Mouse (Mus musculus) forebrain, embryonic 10.5 days (tissue): ENCODE data around the gene Celf2. TPM values are rescaled to one million over a fixed set of nuclear protein-coding genes. Genes with fewer than 3 reads are reported as not detected.
A peak's percentile ranks its signal among the peaks of the same experiment; 100 is the strongest.
"Not testable (repeated sequence)": the region's sequence is repeated elsewhere in the genome, so short reads cannot be mapped to it uniquely, and the experiment has no call there.

Source experiments
- DNase-seq: peaks from one replicate; pipeline ENCODE4 v3.0.0-alpha.2; 2017; ENCODE audit warnings: low spot score; ENCODE audit errors: extremely low spot score
- H3K27ac ChIP-seq: fragments of 300-500 bp; sonication (generic); 2 replicates; pipeline ENCODE4 v1.5.1; 2016; ENCODE audit warnings: mild to moderate bottlenecking
- H3K27me3 ChIP-seq: fragments of 300-500 bp; sonication (generic); 2 replicates; pipeline ENCODE4 v1.6.1; 2016; ENCODE audit warnings: mild to moderate bottlenecking; ENCODE audit not compliant: poor library complexity, severe bottlenecking
- H3K36me3 ChIP-seq: fragments of 300-500 bp; sonication (generic); replicated peaks from 2 replicates; pipeline ENCODE4 v1.6.1; 2016; ENCODE audit warnings: mild to moderate bottlenecking, moderate library complexity
- H3K4me1 ChIP-seq: fragments of 300-500 bp; sonication (generic); 2 replicates; pipeline ENCODE4 v1.6.1; 2016
- H3K4me3 ChIP-seq: fragments of 300-500 bp; sonication (generic); 2 replicates; pipeline ENCODE4 v1.5.1; 2016; ENCODE audit warnings: mild to moderate bottlenecking, moderate library complexity
- H3K9me3 ChIP-seq: fragments of 300-500 bp; sonication (generic); 2 replicates; pipeline ENCODE4 v1.6.1; 2016; ENCODE audit warnings: mild to moderate bottlenecking, moderate library complexity
- WGBS: fragments of 180-500 bp; shearing (Covaris S2); methylation state at CpG from one replicate; pipeline ENCODE4 v1.1.7; 2016; 5-methylcytosine and 5-hydroxymethylcytosine counted together
- polyA plus RNA-seq: library from polyadenylated mRNA; unstranded; fragments of >200 nt; fragmentation: Nextera tagmentation; extraction: Ambion mirVana; gene quantifications from 2 replicates; pipeline ENCODE4 v1.2.1, GENCODE M21; 2016

Gene Celf2
- polyA plus RNA-seq, 1 experiment from 2014 or later, result 58.2 TPM

DNA sequence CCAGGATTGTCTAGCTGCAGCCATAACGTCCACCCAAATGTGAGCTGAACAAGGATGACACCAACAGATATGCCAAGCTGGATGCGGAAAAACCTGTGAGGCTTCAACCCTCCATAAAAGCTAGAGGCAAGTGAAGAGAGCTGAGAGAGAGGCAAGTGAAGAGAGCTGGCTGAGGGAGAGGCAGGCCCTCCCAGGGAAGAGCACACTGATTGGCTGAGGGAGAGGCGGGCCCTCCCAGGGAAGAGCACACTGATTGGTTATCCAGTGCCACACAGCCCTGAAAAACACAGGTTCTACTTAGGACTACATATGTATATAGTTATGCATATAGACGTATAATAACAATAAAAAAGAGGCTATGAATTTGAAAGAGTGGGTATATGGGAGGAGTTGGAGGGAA lies 907.2 kb downstream of the Celf2 start:
- Histone ChIP-seq H3K36me3 (peaks cover 29% of the 10 kb centered on the region), H3K27ac (no peak overlapping the region), H3K4me1 (peaks cover 8% of the 10 kb centered on the region; the same call in 1 of the 2 replicates), H3K27me3 (no peaks in the 10 kb centered on the region), H3K9me3 (no peaks in the 10 kb centered on the region), H3K4me3 (no peak overlapping the region)
- no peak for DNase-seq
- WGBS, result 85% methylated on average over 4 of the region's 4 CpGs

GRCm38 (mm10) chr2:6598879-6599167 lies 910.5 kb downstream of the Celf2 start:
- Histone ChIP-seq H3K36me3 (peaks cover 29% of the 10 kb centered on the region), H3K27me3 (no peaks in the 10 kb centered on the region), H3K9me3 (no peaks in the 10 kb centered on the region), H3K27ac (no peak overlapping the region), H3K4me1 (peaks cover 22% of the 10 kb centered on the region), H3K4me3 (no peak overlapping the region)
- 94% methylated on average over 1 of the region's 1 CpGs for WGBS
- no peak for DNase-seq

- WGBS, result 86% methylated on average over 8 of the region's 8 CpGs
- no peak for DNase-seq
- Histone ChIP-seq H3K27ac (no peak overlapping the region), H3K27me3 (no peaks in the 10 kb centered on the region), H3K9me3 (no peaks in the 10 kb centered on the region), H3K4me1 (peaks cover 23% of the 10 kb centered on the region), H3K36me3 (peaks cover 24% of the 10 kb centered on the region), H3K4me3 (no peak overlapping the region)
Measured at GRCm38 (mm10) chr2:6598124-6598878, 911.1 kb downstream of the Celf2 start.

DNA sequence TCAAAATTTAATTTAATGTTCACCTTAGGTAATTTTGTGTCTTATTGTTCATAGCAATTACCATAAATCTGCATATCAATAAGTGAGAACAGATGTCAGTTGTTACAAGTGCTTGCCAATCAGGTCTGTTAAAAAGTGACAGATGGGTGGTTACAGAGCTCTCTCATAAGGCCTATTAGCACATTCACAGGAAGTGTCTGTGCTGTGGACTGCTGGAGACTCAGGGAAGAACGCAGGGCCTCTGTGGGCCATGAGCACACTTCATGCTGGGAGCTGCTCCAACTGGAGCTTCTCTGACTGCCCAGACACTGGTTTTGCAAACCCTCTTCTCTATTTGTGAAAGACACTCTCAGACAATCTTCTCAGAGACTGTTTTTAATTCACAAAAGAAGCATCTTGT lies 914.6 kb downstream of the Celf2 start:
- Histone ChIP-seq H3K9me3 (no peaks in the 10 kb centered on the region), H3K36me3 (peaks cover 9% of the 10 kb centered on the region; the same call in 1 of the 2 replicates), H3K4me1 (peaks cover 21% of the 10 kb centered on the region), H3K27me3 (no peaks in the 10 kb centered on the region), H3K4me3 (no peak overlapping the region), H3K27ac (peak overlapping the region; percentile 59; the same call in 1 of the 2 replicates)
- DNase-seq, result no peak
- WGBS, result 29% methylated on average over 1 of the region's 1 CpGs

DNA sequence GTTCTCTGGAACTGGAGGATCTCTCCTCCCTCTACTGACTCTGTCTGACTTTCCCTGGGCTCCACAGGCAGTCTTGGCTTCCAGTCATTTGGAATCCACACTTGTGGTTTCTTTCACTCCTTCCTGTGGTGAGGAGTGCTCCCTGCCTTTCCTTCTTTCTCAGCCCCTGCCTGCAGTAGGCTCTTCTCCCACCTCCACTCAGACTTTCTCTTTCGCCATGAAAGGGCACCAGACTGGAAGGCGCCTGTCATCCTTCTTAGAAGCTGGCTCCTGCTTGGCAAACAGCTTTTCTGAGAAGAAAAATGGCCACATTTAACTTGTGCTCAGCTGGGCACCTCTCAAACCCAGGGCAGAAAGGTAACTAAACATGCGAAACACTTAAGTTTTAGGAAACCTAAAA lies 915.2 kb downstream of the Celf2 start:
- no peaks in the 10 kb centered on the region for H3K27me3 ChIP-seq
- peak overlapping the region; percentile 77 for H3K27ac ChIP-seq
- DNase-seq, result no peak
- no peaks in the 10 kb centered on the region for H3K9me3 ChIP-seq
- 62% methylated on average over 3 of the region's 3 CpGs for WGBS
- H3K4me3 ChIP-seq, result no peak overlapping the region
- peaks cover 17% of the 10 kb centered on the region for H3K4me1 ChIP-seq
- peaks cover 9% of the 10 kb centered on the region; the same call in 1 of the 2 replicates for H3K36me3 ChIP-seq

DNA sequence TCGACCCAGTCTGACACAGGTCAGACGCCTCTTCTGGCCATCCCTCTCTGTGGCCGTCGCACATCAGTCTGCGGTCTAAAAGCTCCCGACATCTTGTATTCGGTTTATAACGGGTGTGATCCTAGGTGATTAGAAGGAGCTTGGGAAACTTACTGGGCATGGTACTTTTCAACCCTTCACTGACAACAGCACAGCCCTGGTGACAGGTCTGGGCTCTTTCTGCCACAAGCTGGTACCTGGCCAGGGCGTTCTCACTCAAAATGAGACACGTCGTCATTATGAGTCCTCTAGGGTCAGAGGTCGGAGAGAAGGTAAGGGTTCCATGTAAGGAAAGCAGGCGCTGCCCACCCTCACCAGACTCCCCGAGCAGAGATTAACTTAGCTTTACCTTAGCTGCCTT lies 915.6 kb downstream of the Celf2 start:
- no peak overlapping the region for H3K4me3 ChIP-seq
- DNase-seq, result no peak
- H3K4me1 ChIP-seq, result peaks cover 15% of the 10 kb centered on the region
- peaks cover 9% of the 10 kb centered on the region; the same call in 1 of the 2 replicates for H3K36me3 ChIP-seq
- H3K9me3 ChIP-seq, result no peaks in the 10 kb centered on the region
- WGBS, result 84% methylated on average over 14 of the region's 14 CpGs
- H3K27ac ChIP-seq, result peak overlapping the region; percentile 77
- H3K27me3 ChIP-seq, result no peaks in the 10 kb centered on the region

DNA sequence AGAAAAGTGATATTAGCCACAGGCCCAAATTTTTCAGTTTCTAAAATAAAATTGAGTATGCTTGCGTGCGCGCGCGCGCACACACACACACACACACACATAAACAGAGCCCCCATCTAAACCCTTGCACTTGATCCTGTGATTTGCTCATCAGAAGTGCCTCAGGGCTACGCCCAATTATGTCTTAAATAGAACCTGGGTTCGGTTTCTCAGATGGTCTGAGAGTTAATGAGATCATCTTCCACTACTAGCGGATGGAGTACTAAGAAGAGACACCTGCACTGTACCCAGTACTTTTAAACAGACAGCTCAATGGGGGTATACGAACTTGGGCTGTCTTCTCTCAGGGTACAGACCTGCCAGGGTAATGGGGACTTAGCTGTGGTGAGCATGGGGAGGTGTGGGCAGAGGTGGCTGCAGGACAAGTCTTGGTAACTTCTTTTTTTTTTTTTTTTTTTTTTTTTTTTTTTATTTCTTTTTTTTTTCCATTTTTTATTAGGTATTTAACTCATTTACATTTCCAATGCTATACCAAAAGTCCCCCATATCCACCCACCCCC lies 923.2 kb downstream of the Celf2 start:
- Histone ChIP-seq H3K4me3 (no peak overlapping the region), H3K9me3 (no peaks in the 10 kb centered on the region), H3K36me3 (peaks cover 11% of the 10 kb centered on the region), H3K4me1 (no peaks in the 10 kb centered on the region), H3K27me3 (no peaks in the 10 kb centered on the region), H3K27ac (0 out of 2 replicates have a peak overlapping the region, but pooled peaks have one; percentile 35)
- 92% methylated on average over 10 of the region's 10 CpGs for WGBS
- DNase-seq, result no peak

GRCm38 (mm10) chr2:6585069-6585754 lies 924.2 kb downstream of the Celf2 start:
- H3K27me3 ChIP-seq, result no peaks in the 10 kb centered on the region

DNA sequence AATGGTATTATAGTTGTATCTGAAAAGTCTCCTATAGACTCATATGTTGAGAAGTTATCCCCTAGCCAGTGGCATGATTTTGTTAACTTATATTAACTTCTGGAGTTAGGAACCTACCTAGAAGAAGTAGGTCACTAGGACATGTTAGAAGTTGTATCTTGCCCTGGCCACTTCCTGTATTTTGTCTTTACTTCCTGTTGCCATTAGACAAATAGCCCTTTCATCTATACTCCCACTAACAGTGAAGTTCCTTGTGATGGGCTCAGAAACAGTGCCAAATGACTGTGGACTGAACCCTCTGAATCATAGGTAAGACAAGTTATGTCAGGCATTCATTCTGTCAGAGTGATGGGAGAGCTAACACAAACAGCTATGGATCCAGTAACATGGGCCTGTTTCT lies 926.7 kb downstream of the Celf2 start:
- Histone ChIP-seq H3K36me3 (peaks cover 11% of the 10 kb centered on the region), H3K4me1 (no peaks in the 10 kb centered on the region), H3K4me3 (no peak overlapping the region), H3K27ac (no peak overlapping the region), H3K27me3 (no peaks in the 10 kb centered on the region), H3K9me3 (no peaks in the 10 kb centered on the region)
- no peak for DNase-seq

More at GRCm38 (mm10) chr2:6585069-6585754, 924.2 kb downstream of the Celf2 start:
- 86% methylated on average over 7 of the region's 7 CpGs for WGBS
- Histone ChIP-seq H3K27ac (no peak overlapping the region), H3K9me3 (no peaks in the 10 kb centered on the region), H3K4me1 (no peaks in the 10 kb centered on the region), H3K36me3 (peaks cover 11% of the 10 kb centered on the region), H3K4me3 (no peak overlapping the region)
- no peak for DNase-seq

- 90% methylated on average over 5 of the region's 5 CpGs for WGBS
- Histone ChIP-seq H3K4me3 (no peak overlapping the region), H3K27ac (no peak overlapping the region), H3K9me3 (no peaks in the 10 kb centered on the region), H3K4me1 (no peaks in the 10 kb centered on the region), H3K36me3 (peaks cover 18% of the 10 kb centered on the region), H3K27me3 (no peaks in the 10 kb centered on the region)
- no peak for DNase-seq
Measured at GRCm38 (mm10) chr2:6580066-6580465, 929.3 kb downstream of the Celf2 start.

DNA sequence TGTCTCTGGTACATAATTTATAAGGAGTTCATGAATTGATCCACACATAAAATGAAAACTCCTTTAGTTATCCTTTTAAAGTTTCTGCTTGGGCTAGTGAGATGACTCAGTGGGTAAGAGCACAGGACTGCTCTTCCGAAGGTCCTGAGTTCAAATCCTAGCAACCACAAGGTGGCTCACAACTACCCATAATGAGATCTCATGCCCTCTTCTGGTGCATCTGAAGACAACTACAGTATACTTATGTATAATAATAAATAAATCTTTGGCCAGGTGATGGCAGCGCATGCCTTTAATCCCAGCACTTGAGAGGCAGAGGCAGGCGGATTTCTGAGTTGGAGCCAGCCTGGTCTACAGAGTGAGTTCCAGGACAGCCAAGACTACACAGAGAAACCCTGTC lies 934.0 kb downstream of the Celf2 start:
- not testable (repeated sequence) for H3K27me3 ChIP-seq, DNase-seq, H3K9me3 ChIP-seq, H3K4me1 ChIP-seq, H3K27ac ChIP-seq, H3K4me3 ChIP-seq
- H3K36me3 ChIP-seq, result peaks cover 11% of the 10 kb centered on the region
- 91% methylated on average over 3 of the region's 3 CpGs for WGBS

- H3K4me3 ChIP-seq, result no peak overlapping the region
- H3K9me3 ChIP-seq, result no peaks in the 10 kb centered on the region
- 82% methylated on average over 2 of the region's 2 CpGs for WGBS
- H3K36me3 ChIP-seq, result peaks cover 11% of the 10 kb centered on the region
- H3K4me1 ChIP-seq, result no peaks in the 10 kb centered on the region
- no peak for DNase-seq
- no peaks in the 10 kb centered on the region for H3K27me3 ChIP-seq
- H3K27ac ChIP-seq, result no peak overlapping the region
Measured at GRCm38 (mm10) chr2:6573640-6574039, 935.7 kb downstream of the Celf2 start.

- H3K36me3 ChIP-seq, result peaks cover 11% of the 10 kb centered on the region
- H3K4me3 ChIP-seq, result no peak overlapping the region
- WGBS, result 86% methylated on average over 5 of the region's 5 CpGs
- H3K4me1 ChIP-seq, result no peaks in the 10 kb centered on the region
- H3K9me3 ChIP-seq, result no peaks in the 10 kb centered on the region
- H3K27ac ChIP-seq, result no peak overlapping the region
- no peaks in the 10 kb centered on the region for H3K27me3 ChIP-seq
- no peak for DNase-seq
Measured at GRCm38 (mm10) chr2:6572976-6573375, 936.4 kb downstream of the Celf2 start.
